Mouse (Mus musculus) liver, embryonic 16.5 days (tissue): ENCODE measurements around the gene Prr5. TPM values are rescaled to one million over a fixed set of nuclear protein-coding genes. Genes with fewer than 3 reads are reported as not detected.

Experiments
- ATAC-seq: fragments of 200-750 bp; cut with Nextera tagmentation; 2 replicates; pipeline ENCODE4 v1.8.0; 2017; ENCODE audit warnings: low read depth, mild to moderate bottlenecking, moderate number of reproducible peaks, moderate library complexity
- H3K27ac ChIP-seq: fragments of 300-500 bp; sonication (generic); 2 replicates; pipeline ENCODE4 v1.5.1; 2014; ENCODE audit warnings: mild to moderate bottlenecking, low read length
- H3K27me3 ChIP-seq: fragments of 300-500 bp; sonication (generic); 2 replicates; pipeline ENCODE4 v1.6.1; 2014; ENCODE audit warnings: low read depth, low read length, mixed read lengths; ENCODE audit not compliant: control insufficient read depth, insufficient read depth
- H3K36me3 ChIP-seq: fragments of 300-500 bp; sonication (generic); 2 replicates; pipeline ENCODE4 v1.6.1; 2014; ENCODE audit warnings: mild to moderate bottlenecking; ENCODE audit not compliant: control insufficient read depth, insufficient read depth
- H3K4me1 ChIP-seq: fragments of 300-500 bp; sonication (generic); 2 replicates; pipeline ENCODE4 v1.6.1; 2014; ENCODE audit warnings: low read depth, low read length, mixed read lengths; ENCODE audit not compliant: control insufficient read depth
- H3K4me2 ChIP-seq: fragments of 300-500 bp; sonication (generic); 2 replicates; pipeline ENCODE4 v1.6.1; 2014; ENCODE audit warnings: low read depth, low read length, mixed read lengths
- H3K4me3 ChIP-seq: fragments of 300-500 bp; sonication (generic); 2 replicates; pipeline ENCODE4 v1.5.1; 2014; ENCODE audit warnings: low read depth, mild to moderate bottlenecking, low read length
- H3K9ac ChIP-seq: fragments of 300-500 bp; sonication (generic); 2 replicates; pipeline ENCODE4 v1.6.1; 2014; ENCODE audit warnings: low read depth, low read length
- H3K9me3 ChIP-seq: fragments of 300-500 bp; sonication (generic); replicated peaks from 2 replicates; pipeline ENCODE4 v1.6.1; 2016; ENCODE audit warnings: low read length; ENCODE audit not compliant: control insufficient read depth
- WGBS: fragments of 180-500 bp; shearing (Covaris S2); extraction: QIAGEN DNeasy Blood & Tissue Kit; methylation state at CpG from one replicate; pipeline ENCODE4 v1.1.7; 2014; ENCODE audit not compliant: insufficient replicate concordance; 5-methylcytosine and 5-hydroxymethylcytosine counted together
- polyA plus RNA-seq: library from polyadenylated mRNA; unstranded; fragments of >200 nt; fragmentation: Nextera tagmentation; extraction: Ambion mirVana; gene quantifications from 2 replicates; pipeline ENCODE4 v1.2.1, GENCODE M21; 2015

The Prr5 gene
- 4.5 and 5.2 TPM in 2 replicates for polyA plus RNA-seq

GRCm38 (mm10) chr15:84668938-84669747 lies at the start of gene Prr5:
Gene Prr5 (plus strand): TSS chr15:84669620.
- peak; percentile 39; the same call in 1 of the 2 replicates for ATAC-seq
- Histone ChIP-seq H3K27me3 (peaks cover 5% of the 10 kb centered on the region; the same call in 1 of the 2 replicates), H3K9ac (no peak within 1 kb of the TSS), H3K27ac (no peak within 1 kb of the TSS), H3K4me1 (peaks cover 4% of the 10 kb centered on the region), H3K36me3 (no peaks in the 10 kb centered on the region), H3K9me3 (no peaks in the 10 kb centered on the region), H3K4me3 (no peak within 1 kb of the TSS), H3K4me2 (no peak within 1 kb of the TSS)
- 54% methylated on average over 14 of the region's 14 CpGs for WGBS

GRCm38 (mm10) chr15:84620028-84620427 lies 49.4 kb upstream of the Prr5 start:
- WGBS: 59% methylated on average over 3 of the region's 3 CpGs
- no peaks in the 10 kb centered on the region for H3K36me3 ChIP-seq
- ATAC-seq: no peak

GRCm38 (mm10) chr15:84621722-84622428 lies 47.5 kb upstream of the Prr5 start:
- H3K9ac ChIP-seq: no peak overlapping the region
- H3K36me3 ChIP-seq: no peaks in the 10 kb centered on the region
- no peaks in the 10 kb centered on the region for H3K27me3 ChIP-seq
- H3K4me3 ChIP-seq: no peak overlapping the region
- H3K4me1 ChIP-seq: no peaks in the 10 kb centered on the region
- H3K9me3 ChIP-seq: no peaks in the 10 kb centered on the region
- no peak overlapping the region for H3K4me2 ChIP-seq
- no peak for ATAC-seq
- 42% methylated on average over 14 of the region's 14 CpGs for WGBS
- no peak overlapping the region for H3K27ac ChIP-seq

More at GRCm38 (mm10) chr15:84620028-84620427, 49.4 kb upstream of the Prr5 start:
- H3K9ac ChIP-seq: no peak overlapping the region
- no peak overlapping the region for H3K4me3 ChIP-seq
- H3K27ac ChIP-seq: no peak overlapping the region
- H3K27me3 ChIP-seq: no peaks in the 10 kb centered on the region
- no peak overlapping the region for H3K4me2 ChIP-seq
- H3K9me3 ChIP-seq: no peaks in the 10 kb centered on the region
- no peaks in the 10 kb centered on the region for H3K4me1 ChIP-seq

- no peaks in the 10 kb centered on the region for H3K9me3 ChIP-seq
- no peaks in the 10 kb centered on the region for H3K4me1 ChIP-seq
- H3K9ac ChIP-seq: no peak overlapping the region
- 48% methylated on average over 9 of the region's 9 CpGs for WGBS
- no peak overlapping the region for H3K4me2 ChIP-seq
- H3K27me3 ChIP-seq: no peaks in the 10 kb centered on the region
- no peaks in the 10 kb centered on the region for H3K36me3 ChIP-seq
- no peak overlapping the region for H3K27ac ChIP-seq
- H3K4me3 ChIP-seq: no peak overlapping the region
- ATAC-seq: no peak
Observed at GRCm38 (mm10) chr15:84624870-84625269, 44.5 kb upstream of the Prr5 start.

GRCm38 (mm10) chr15:84625712-84626414 lies 43.6 kb upstream of the Prr5 start:
- ATAC-seq: peak; percentile 58
- Histone ChIP-seq H3K4me2 (no peak overlapping the region), H3K9me3 (no peaks in the 10 kb centered on the region), H3K4me1 (no peaks in the 10 kb centered on the region), H3K27ac (no peak overlapping the region), H3K27me3 (no peaks in the 10 kb centered on the region), H3K36me3 (no peaks in the 10 kb centered on the region), H3K4me3 (no peak overlapping the region), H3K9ac (no peak overlapping the region)
- WGBS: 34% methylated on average over 6 of the region's 6 CpGs

DNA sequence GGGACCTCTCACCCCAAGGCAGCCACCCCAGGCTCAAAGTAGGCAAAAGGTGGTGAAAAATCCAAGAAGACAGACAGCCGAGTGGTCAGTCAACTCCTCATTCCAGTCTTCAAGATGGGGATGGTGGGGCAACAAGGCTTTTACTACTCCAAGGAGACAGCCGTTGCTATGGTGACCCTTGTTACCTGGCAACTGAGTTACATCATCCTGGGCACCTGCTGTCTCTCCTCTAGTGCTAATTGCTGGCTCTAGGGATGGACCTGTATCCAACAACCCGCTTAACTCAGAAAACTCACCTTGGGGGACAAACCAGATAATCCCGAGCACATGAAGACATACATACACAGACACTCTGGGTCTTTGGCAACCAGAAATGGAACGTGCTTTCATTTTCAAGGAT lies 42.1 kb upstream of the Prr5 start:
- ATAC-seq: no peak
- Histone ChIP-seq H3K9me3 (no peaks in the 10 kb centered on the region), H3K27me3 (no peaks in the 10 kb centered on the region), H3K4me2 (no peak overlapping the region), H3K4me3 (no peak overlapping the region), H3K36me3 (no peaks in the 10 kb centered on the region), H3K4me1 (no peaks in the 10 kb centered on the region), H3K9ac (no peak overlapping the region), H3K27ac (no peak overlapping the region)
- WGBS: 56% methylated on average over 5 of the region's 5 CpGs

GRCm38 (mm10) chr15:84629680-84630079 lies 39.7 kb upstream of the Prr5 start:
- Histone ChIP-seq H3K27me3 (no peaks in the 10 kb centered on the region), H3K9ac (no peak overlapping the region), H3K4me3 (no peak overlapping the region), H3K4me2 (no peak overlapping the region), H3K4me1 (no peaks in the 10 kb centered on the region), H3K27ac (no peak overlapping the region), H3K36me3 (no peaks in the 10 kb centered on the region), H3K9me3 (no peaks in the 10 kb centered on the region)
- no peak for ATAC-seq
- WGBS: 17% methylated on average over 3 of the region's 3 CpGs

GRCm38 (mm10) chr15:84631560-84631959 lies 37.9 kb upstream of the Prr5 start:
- 0 out of 2 replicates have a peak, but pooled peaks have one; percentile 7 for ATAC-seq
- Histone ChIP-seq H3K4me2 (no peak overlapping the region), H3K4me1 (no peaks in the 10 kb centered on the region), H3K36me3 (no peaks in the 10 kb centered on the region), H3K9me3 (no peaks in the 10 kb centered on the region), H3K9ac (no peak overlapping the region), H3K4me3 (no peak overlapping the region), H3K27ac (no peak overlapping the region), H3K27me3 (no peaks in the 10 kb centered on the region)
- WGBS: 1% methylated on average over 7 of the region's 7 CpGs
